ENCODE assay signal across 8 mouse cellular contexts in the genomic region with DNA sequence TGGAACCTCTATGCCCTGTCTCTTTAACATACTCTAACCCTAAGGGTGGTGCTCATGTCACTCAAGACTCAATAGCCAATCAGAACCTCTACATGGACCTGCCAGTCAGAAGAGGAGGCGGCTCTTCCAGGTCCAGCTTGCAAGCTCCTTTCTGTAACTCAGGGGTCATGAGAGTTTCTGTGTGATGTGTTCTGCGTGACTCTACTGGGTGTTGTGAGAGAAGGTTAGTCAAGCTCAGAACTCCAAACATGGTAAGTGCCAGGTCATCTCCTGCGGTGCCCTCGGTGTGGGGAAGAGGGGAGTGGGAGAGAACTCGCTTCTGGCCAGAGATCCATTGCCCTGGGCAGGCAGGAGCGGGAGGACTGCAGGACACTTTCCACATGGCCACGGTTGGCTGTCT. TPM values are rescaled to one million over a fixed set of nuclear protein-coding genes. Genes with fewer than 3 reads are reported as not detected.
DNase-seq lines count a peak whose midpoint lies in the region; ATAC-seq and TF ChIP-seq lines count a peak whose summit lies in the region.
"Not testable (repeated sequence)": the region's sequence is repeated elsewhere in the genome, so short reads cannot be mapped to it uniquely, and the experiment has no call there.

Gene Gm14403, plus strand, starts transcription at position 149 of the 400 bp plus-strand sequence.

- TF ChIP-seq CTCF in kidney, postnatal 0 days (IDR thresholded peaks at IDR 0.05; ENCODE audit: low read depth) = not testable (repeated sequence)

- peak within 1 kb of the TSS; percentile 38 for H3K4me2 ChIP-seq in forebrain, embryonic 15.5 days (replicated peaks)
- peak within 1 kb of the TSS; percentile 51 for H3K4me2 ChIP-seq in kidney, postnatal 0 days (ENCODE audit: low read length)

- H3K36me3 ChIP-seq in forebrain, embryonic 15.5 days; kidney, postnatal 0 days (ENCODE audit: insufficient read depth, low read length); limb, embryonic 10.5 days; megakaryocyte, embryonic 14.5 days (replicated peaks; ENCODE audit: low read length): not testable (repeated sequence)

- H3K9ac ChIP-seq in forebrain, embryonic 15.5 days (replicated peaks); kidney, postnatal 0 days (ENCODE audit: low read depth, low read length): not testable (repeated sequence)

- H3K4me3 ChIP-seq in forebrain, embryonic 15.5 days = peak within 1 kb of the TSS; percentile 39
- peak within 1 kb of the TSS; percentile 28 for H3K4me3 ChIP-seq in kidney, postnatal 0 days (replicated peaks; ENCODE audit: low read depth, low read length)
- H3K4me3 ChIP-seq in limb, embryonic 10.5 days = peak within 1 kb of the TSS; percentile 45
- peak within 1 kb of the TSS; percentile 90 for H3K4me3 ChIP-seq in megakaryocyte, embryonic 14.5 days (replicated peaks)

- H3K9me3 ChIP-seq in forebrain, embryonic 15.5 days; kidney, postnatal 0 days (replicated peaks; ENCODE audit: low read length); limb, embryonic 10.5 days (replicated peaks); megakaryocyte, embryonic 14.5 days: not testable (repeated sequence)

- not testable (repeated sequence) for H3K4me1 ChIP-seq in forebrain, embryonic 15.5 days; kidney, postnatal 0 days (replicated peaks; ENCODE audit: insufficient read depth, low read length); limb, embryonic 10.5 days; megakaryocyte, embryonic 14.5 days

- not testable (repeated sequence) for H3K27me3 ChIP-seq in forebrain, embryonic 15.5 days; kidney, postnatal 0 days (ENCODE audit: insufficient read depth, low read length); limb, embryonic 10.5 days (ENCODE audit: low read depth, poor library complexity, severe bottlenecking); megakaryocyte, embryonic 14.5 days (replicated peaks)

- intact Hi-C loops in heart, postnatal 14 days (cut with DNase I) = not testable (repeated sequence)

- H3K27ac ChIP-seq in forebrain, embryonic 15.5 days (replicated peaks); kidney, postnatal 0 days; limb, embryonic 10.5 days: not testable (repeated sequence)

- DNase-seq in MEL-GATA-1-ER (ENCODE audit: extremely low read depth, low read depth) = peak; percentile 21
- peak; percentile 74 for DNase-seq in cerebellum, adult 9-10 months
- peak; percentile 44 to 54 for DNase-seq in heart, postnatal 14 days
- DNase-seq in kidney, postnatal 0 days (ENCODE audit: low spot score) = peak; percentile 47
- peak; percentile 28 for DNase-seq in limb, embryonic 10.5 days (ENCODE audit: low spot score)
- DNase-seq in skeletal muscle tissue, adult 2 months (ENCODE audit: low read depth, low spot score) = peak; percentile 26

- WGBS in forebrain, embryonic 15.5 days = 12% methylated on average over 7 of the region's 7 CpGs
- 23% methylated on average over 7 of the region's 7 CpGs for WGBS in kidney, postnatal 0 days
- WGBS in limb, embryonic 10.5 days = 19% methylated on average over 7 of the region's 7 CpGs

- not testable (repeated sequence) for ATAC-seq in forebrain, embryonic 15.5 days (replicated peaks); kidney, postnatal 0 days (replicated peaks; ENCODE audit: low FRiP score, low read depth)

RNA-seq across cellular contexts. Expression of gene Gm14403, which starts in this region (rescaled TPM):
- polyA plus RNA-seq in forebrain, embryonic 15.5 days (2015; fragmentation: Nextera tagmentation; extraction: Ambion mirVana) = 2.4 and 2.9 TPM in 2 replicates
- total RNA-seq in heart, postnatal 14 days (2021) = 10 to 100 TPM; 54.7 to 58.7 TPM
- 4.7 and 5.0 TPM in 2 replicates for polyA plus RNA-seq in kidney, postnatal 0 days (2015; fragmentation: Nextera tagmentation; extraction: Ambion mirVana)
- polyA plus RNA-seq in limb, embryonic 10.5 days (2016; fragmentation: Nextera tagmentation; extraction: Ambion mirVana) = 5.4 and 8.2 TPM in 2 replicates
- not detected in 2 replicates for polyA plus RNA-seq in megakaryocyte, embryonic 14.5 days (2012; ENCODE audit: insufficient read depth, low replicate concordance)

Comparison
In these comparisons a context has a peak if more than half of its experiments do, and no peak if none do; other contexts are left out.
1. DNase-seq: peak in every context shown above with its lines; median percentile 74 in cerebellum, adult 9-10 months; 49 in heart, postnatal 14 days; 47 in kidney, postnatal 0 days; 28 in limb, embryonic 10.5 days; 26 in skeletal muscle tissue, adult 2 months; 21 in MEL-GATA-1-ER.
2. H3K4me3 ChIP-seq: peak in every context shown above with its lines; median percentile 90 in megakaryocyte, embryonic 14.5 days; 45 in limb, embryonic 10.5 days; 39 in forebrain, embryonic 15.5 days; 28 in kidney, postnatal 0 days.